Mouse (Mus musculus) kidney, adult 2 months (tissue): ENCODE data around the gene Capg.

ENCODE experiments used
- CTCF ChIP-seq: fragments of 200-500 bp; conservative IDR thresholded peaks from 2 replicates; pipeline ENCODE4 v1.5.1; 2011; ENCODE audit warnings: low read depth, mild to moderate bottlenecking, control low read depth, low read length, moderate library complexity, mixed read lengths; ENCODE audit not compliant: insufficient read depth, insufficient read length
- POLR2A ChIP-seq: fragments of 200-500 bp; IDR thresholded peaks from one replicate; pipeline ENCODE4 v1.6.1; 2011; ENCODE audit warnings: low read depth, low read length, control low read depth

- TF ChIP-seq CTCF = no peak
- no peak for TF ChIP-seq POLR2A
Observed at GRCm38 (mm10) chr6:72576041-72576440, 31.9 kb downstream of the Capg start.
